ENCODE assay signal across 13 mouse cellular contexts in genomic region chr7:116286611-116287355, GRCm38 (mm10). TPM values are rescaled to one million over a fixed set of nuclear protein-coding genes. Genes with fewer than 3 reads are reported as not detected.
DNase-seq lines count a peak whose midpoint lies in the region; ATAC-seq lines count a peak whose summit lies in the region.
"Had no signal": no experiment of that assay in that cellular context is flagged by ENCODE, and none has a peak within 500 bp of the region (broad histone marks: within the 10 kb centered on the region; RNA-seq: fewer than 3 reads in every experiment).

No protein-coding gene starts in this region.

- H3K4me1 ChIP-seq in limb, embryonic 15.5 days, result peaks cover 20% of the 10 kb centered on the region

- no peak overlapping the region for H3K4me2 ChIP-seq in limb, embryonic 15.5 days

- intact Hi-C loops in left cerebral cortex, postnatal 25 days (cut with DNase I), result no loop called here

- ATAC-seq in limb, embryonic 15.5 days (ENCODE audit: insufficient number of reproducible peaks, low FRiP score, low TSS enrichment, low read depth), result no peak
- ATAC-seq: midbrain, embryonic 16.5 days had no signal

- no peaks in the 10 kb centered on the region for H3K27me3 ChIP-seq in limb, embryonic 15.5 days

- H3K9ac ChIP-seq in limb, embryonic 15.5 days, result no peak overlapping the region

- no peaks in the 10 kb centered on the region for H3K9me3 ChIP-seq in limb, embryonic 15.5 days

- WGBS in limb, embryonic 15.5 days, result 19% methylated on average over 11 of the region's 11 CpGs

- H3K36me3 ChIP-seq in limb, embryonic 15.5 days, result no peaks in the 10 kb centered on the region

- peak; percentile 15 for DNase-seq in adrenal gland, adult 2 months
- DNase-seq in adrenal gland, postnatal 14 days, result no peak
- DNase-seq in urinary bladder, postnatal 25 days (ENCODE audit: low spot score), result peak; percentile 23
- no peak for DNase-seq in urinary bladder, postnatal 10 days (ENCODE audit: low spot score)
- DNase-seq in yolk sac, embryonic 10.5 days (ENCODE audit: low spot score), result peak; percentile 86
- DNase-seq in frontal cortex, postnatal 14 days (ENCODE audit: low spot score in 2 of 2), result no peak
- no peak for DNase-seq in left cerebral cortex, postnatal 25 days (ENCODE audit: low spot score in 2 of 2)
- DNase-seq: cerebellum, postnatal 36 days; gastrocnemius, adult 2 months; right cerebral cortex, adult 18-20 months had no signal

- peak overlapping the region; percentile 59 for H3K27ac ChIP-seq in limb, embryonic 15.5 days
- H3K27ac ChIP-seq: layer of hippocampus, adult 2 months had no signal

- H3K4me3 ChIP-seq in limb, embryonic 15.5 days, result no peak overlapping the region
- H3K4me3 ChIP-seq: gastrocnemius, adult 2 months; layer of hippocampus, adult 2 months had no signal

RNA-seq across cellular contexts. Expression of gene Plekha7, which starts 21.4 kb away (rescaled TPM):
- 10 to 100 TPM; 10.2 to 22.1 TPM for total RNA-seq in adrenal gland, adult 2 months (2021)
- polyA plus RNA-seq in adrenal gland, adult 2 months (2012; rRNA removed), result 16.7 and 20.7 TPM in 2 replicates
- 10.3 and 12.0 TPM in 2 replicates for total RNA-seq in adrenal gland, postnatal 14 days (2021)
- polyA plus RNA-seq in limb, embryonic 15.5 days (2015; fragmentation: Nextera tagmentation; extraction: Ambion mirVana), result 13.8 and 15.3 TPM in 2 replicates
- total RNA-seq in left cerebral cortex, postnatal 25 days (2021), result 10 to 100 TPM; 19.2 to 20.3 TPM

RNA-seq across cellular contexts. Expression of gene Rps13, which starts 47.2 kb away (rescaled TPM):
- 100 to 1,000 TPM; 360 to 462 TPM for total RNA-seq in adrenal gland, adult 2 months (2021)
- polyA plus RNA-seq in adrenal gland, adult 2 months (2012; rRNA removed), result 52.8 and 81.0 TPM in 2 replicates
- total RNA-seq in adrenal gland, postnatal 14 days (2021), result 485 and 551 TPM in 2 replicates
- polyA plus RNA-seq in limb, embryonic 15.5 days (2015; fragmentation: Nextera tagmentation; extraction: Ambion mirVana), result 663 and 783 TPM in 2 replicates
- total RNA-seq in left cerebral cortex, postnatal 25 days (2021), result 100 to 1,000 TPM; 180 to 186 TPM

Comparison
In these comparisons a context has a peak if more than half of its experiments do, and no peak if none do; other contexts are left out.
1. DNase-seq: peak in adrenal gland, adult 2 months (single experiment), urinary bladder, postnatal 25 days (single experiment) and yolk sac, embryonic 10.5 days (single experiment); none in adrenal gland, postnatal 14 days (single experiment), urinary bladder, postnatal 10 days (single experiment), frontal cortex, postnatal 14 days (0 of 2) and left cerebral cortex, postnatal 25 days (0 of 2).